Mouse (Mus musculus) megakaryocyte, adult 5-6 weeks (primary cell): ENCODE results near the gene Icam5. TPM values are rescaled to one million over a fixed set of nuclear protein-coding genes. Genes with fewer than 3 reads are reported as not detected.

Experiments used
- total RNA-seq, 2 experiments: library from RNA; stranded (forward) in 1 of 2; stranded (reverse) in 1 of 2; fragments of 153-499, 151-499 nt in 1 of 2; fragments of 221-1000, 200-1000 nt in 1 of 2; gene quantifications; 2 replicates each; pipeline versions ENCODE4 v1.2.3 to v1.2.4; 2015 to 2017

Gene Icam5
- total RNA-seq, 2 experiments from 2014 or later, result not detected

Other genes starting within 250 kb of the Icam5 start
- gene Col5a3, start 217.0 kb upstream of the Icam5 start, total RNA-seq (2015), result 0.04 TPM in 1 of 2 replicates, not detected in the other
- 0.11 TPM in 1 of 2 replicates, not detected in the other for gene Col5a3, start 217.0 kb upstream of the Icam5 start, total RNA-seq (2017)
- gene Rdh8, start 213.6 kb upstream of the Icam5 start, total RNA-seq (2015), result not detected in 2 replicates
- gene Rdh8, start 213.6 kb upstream of the Icam5 start, total RNA-seq (2017), result not detected in 2 replicates
- 1.5 and 2.3 TPM in 2 replicates for gene A230050P20Rik, start 163.4 kb upstream of the Icam5 start, total RNA-seq (2015)
- gene A230050P20Rik, start 163.4 kb upstream of the Icam5 start, total RNA-seq (2017), result 1.4 and 2.6 TPM in 2 replicates
- 0.62 and 1.3 TPM in 2 replicates for gene Angptl6, start 152.3 kb upstream of the Icam5 start, total RNA-seq (2015)
- gene Angptl6, start 152.3 kb upstream of the Icam5 start, total RNA-seq (2017), result 0.11 and 0.57 TPM in 2 replicates
- 5.7 and 7.8 TPM in 2 replicates for gene Ppan, start 143.9 kb upstream of the Icam5 start, total RNA-seq (2015)
- gene Ppan, start 143.9 kb upstream of the Icam5 start, total RNA-seq (2017), result 27.5 and 32.2 TPM in 2 replicates
- gene Eif3g, start 133.4 kb upstream of the Icam5 start, total RNA-seq (2015), result 88.4 and 102 TPM in 2 replicates
- 79.0 and 80.6 TPM in 2 replicates for gene Eif3g, start 133.4 kb upstream of the Icam5 start, total RNA-seq (2017)
- gene Dnmt1, start 72.2 kb upstream of the Icam5 start, total RNA-seq (2015), result 85.4 and 89.6 TPM in 2 replicates
- gene Dnmt1, start 72.2 kb upstream of the Icam5 start, total RNA-seq (2017), result 165 and 171 TPM in 2 replicates
- gene S1pr2, start 55.3 kb upstream of the Icam5 start, total RNA-seq (2015), result 7.5 and 8.9 TPM in 2 replicates
- gene S1pr2, start 55.3 kb upstream of the Icam5 start, total RNA-seq (2017), result 2.8 and 3.0 TPM in 2 replicates
- gene Mrpl4, start 29.3 kb upstream of the Icam5 start, total RNA-seq (2015), result 47.3 and 63.6 TPM in 2 replicates
- 44.5 and 50.3 TPM in 2 replicates for gene Mrpl4, start 29.3 kb upstream of the Icam5 start, total RNA-seq (2017)
- gene Icam1, start 16.1 kb upstream of the Icam5 start, total RNA-seq (2015), result 9.6 and 15.3 TPM in 2 replicates
- 19.5 and 20.5 TPM in 2 replicates for gene Icam1, start 16.1 kb upstream of the Icam5 start, total RNA-seq (2017)
- 0.91 and 1.1 TPM in 2 replicates for gene Icam4, start 2.7 kb upstream of the Icam5 start, total RNA-seq (2015)
- 0.44 and 2.4 TPM in 2 replicates for gene Icam4, start 2.7 kb upstream of the Icam5 start, total RNA-seq (2017)
- gene Zglp1, start 35.0 kb downstream of the Icam5 start, total RNA-seq (2015), result 1.2 TPM in 1 of 2 replicates, not detected in the other
- gene Zglp1, start 35.0 kb downstream of the Icam5 start, total RNA-seq (2017), result not detected in 2 replicates
- gene Gm49373, start 41.0 kb downstream of the Icam5 start, total RNA-seq (2015), result 0.16 and 0.22 TPM in 2 replicates
- 0.59 TPM in 1 of 2 replicates, not detected in the other for gene Gm49373, start 41.0 kb downstream of the Icam5 start, total RNA-seq (2017)
- 0.73 and 2.1 TPM in 2 replicates for gene Fdx1l, start 41.5 kb downstream of the Icam5 start, total RNA-seq (2015)
- 15.3 and 17.5 TPM in 2 replicates for gene Fdx1l, start 41.5 kb downstream of the Icam5 start, total RNA-seq (2017)
- 43.4 and 44.9 TPM in 2 replicates for gene Gm38431, start 59.9 kb downstream of the Icam5 start, total RNA-seq (2015)
- gene Gm38431, start 59.9 kb downstream of the Icam5 start, total RNA-seq (2017), result 3.8 and 5.1 TPM in 2 replicates
- gene Raver1, start 59.9 kb downstream of the Icam5 start, total RNA-seq (2015), result 36.0 and 43.0 TPM in 2 replicates
- gene Raver1, start 59.9 kb downstream of the Icam5 start, total RNA-seq (2017), result 17.1 and 22.0 TPM in 2 replicates
- 24.9 and 30.9 TPM in 2 replicates for gene Tyk2, start 99.2 kb downstream of the Icam5 start, total RNA-seq (2015)
- 33.5 and 37.0 TPM in 2 replicates for gene Tyk2, start 99.2 kb downstream of the Icam5 start, total RNA-seq (2017)
- 39.6 and 49.0 TPM in 2 replicates for gene Cdc37, start 117.9 kb downstream of the Icam5 start, total RNA-seq (2015)
- 149 and 165 TPM in 2 replicates for gene Cdc37, start 117.9 kb downstream of the Icam5 start, total RNA-seq (2017)
- gene Pde4a, start 133.6 kb downstream of the Icam5 start, total RNA-seq (2015), result 6.8 and 7.3 TPM in 2 replicates
- 3.0 and 3.9 TPM in 2 replicates for gene Pde4a, start 133.6 kb downstream of the Icam5 start, total RNA-seq (2017)
- gene Keap1, start 207.3 kb downstream of the Icam5 start, total RNA-seq (2015), result 17.7 and 18.8 TPM in 2 replicates
- gene Keap1, start 207.3 kb downstream of the Icam5 start, total RNA-seq (2017), result 34.0 and 36.9 TPM in 2 replicates
- gene S1pr5, start 216.4 kb downstream of the Icam5 start, total RNA-seq (2015), result 3.6 and 4.0 TPM in 2 replicates
- gene S1pr5, start 216.4 kb downstream of the Icam5 start, total RNA-seq (2017), result 7.9 and 9.0 TPM in 2 replicates
- gene Atg4d, start 233.2 kb downstream of the Icam5 start, total RNA-seq (2015), result 14.6 and 15.0 TPM in 2 replicates
- 13.5 and 19.3 TPM in 2 replicates for gene Atg4d, start 233.2 kb downstream of the Icam5 start, total RNA-seq (2017)